Mouse (Mus musculus) neural tube, embryonic 15.5 days (tissue): Measurements from ENCODE around the gene Zfp318. TPM values are rescaled to one million over a fixed set of nuclear protein-coding genes. Genes with fewer than 3 reads are reported as not detected.

ENCODE experiments used
- ATAC-seq: fragments of 200-750 bp; cut with Nextera tagmentation; 2 replicates; pipeline ENCODE4 v1.8.0; 2017; ENCODE audit warnings: mild to moderate bottlenecking, moderate TSS enrichment, moderate library complexity; ENCODE audit not compliant: low FRiP score
- H3K27ac ChIP-seq: fragments of 300-500 bp; sonication (generic); replicated peaks from 2 replicates; pipeline ENCODE4 v1.5.1; 2015; ENCODE audit warnings: mild to moderate bottlenecking, inconsistent platforms
- H3K27me3 ChIP-seq: fragments of 300-500 bp; sonication (generic); replicated peaks from 2 replicates; pipeline ENCODE4 v1.6.1; 2015; ENCODE audit warnings: inconsistent platforms
- H3K36me3 ChIP-seq: fragments of 300-500 bp; sonication (generic); 2 replicates; pipeline ENCODE4 v1.6.1; 2015; ENCODE audit warnings: inconsistent platforms
- H3K4me1 ChIP-seq: fragments of 300-500 bp; sonication (generic); 2 replicates; pipeline ENCODE4 v1.6.1; 2015; ENCODE audit warnings: inconsistent platforms
- H3K4me2 ChIP-seq: fragments of 300-500 bp; sonication (generic); 2 replicates; pipeline ENCODE4 v1.6.1; 2015; ENCODE audit warnings: inconsistent platforms, mild to moderate bottlenecking, moderate library complexity
- H3K4me3 ChIP-seq: fragments of 300-500 bp; sonication (generic); replicated peaks from 2 replicates; pipeline ENCODE4 v1.5.1; 2015; ENCODE audit warnings: mild to moderate bottlenecking, inconsistent platforms
- H3K9ac ChIP-seq: fragments of 300-500 bp; sonication (generic); replicated peaks from 2 replicates; pipeline ENCODE4 v1.6.1; 2015; ENCODE audit warnings: mild to moderate bottlenecking, inconsistent platforms
- H3K9me3 ChIP-seq: fragments of 300-500 bp; sonication (generic); replicated peaks from 2 replicates; pipeline ENCODE4 v1.6.1; 2016; ENCODE audit warnings: inconsistent platforms
- WGBS: fragments of 180-500 bp; shearing (Covaris S2); methylation state at CpG from one replicate; pipeline ENCODE4 v1.1.7; 2015; ENCODE audit warnings: mixed read lengths; 5-methylcytosine and 5-hydroxymethylcytosine counted together
- polyA plus RNA-seq: library from polyadenylated mRNA; unstranded; fragments of >200 nt; fragmentation: Nextera tagmentation; extraction: Ambion mirVana; gene quantifications from 2 replicates; pipeline ENCODE4 v1.2.1, GENCODE M21; 2015

Gene Zfp318
- polyA plus RNA-seq, 1 experiment from 2014 or later, result 19.9 TPM

- H3K27ac ChIP-seq, result peak overlapping the region; percentile 45; the same call in 1 of the 2 replicates
- H3K4me1 ChIP-seq, result peaks cover 39% of the 10 kb centered on the region
- no peak overlapping the region for H3K9ac ChIP-seq
- 4% methylated on average over 13 of the region's 13 CpGs for WGBS
- H3K27me3 ChIP-seq, result peaks cover 15% of the 10 kb centered on the region; the same call in 1 of the 2 replicates
- H3K36me3 ChIP-seq, result 0 out of 2 replicates have a peak, but pooled peaks cover under 1% of the 10 kb centered on the region
- no peak overlapping the region for H3K4me3 ChIP-seq
- H3K9me3 ChIP-seq, result no peaks in the 10 kb centered on the region
- no peak for ATAC-seq
- peak overlapping the region; percentile 66 for H3K4me2 ChIP-seq
Observed at GRCm38 (mm10) chr17:46453302-46453948, 69.9 kb downstream of the Zfp318 start.

GRCm38 (mm10) chr17:46453970-46454411, 70.5 kb downstream of the Zfp318 start:
- Histone ChIP-seq H3K27ac (peak overlapping the region; percentile 45; the same call in 1 of the 2 replicates), H3K36me3 (peaks cover 5% of the 10 kb centered on the region; the same call in 1 of the 2 replicates), H3K4me2 (peak overlapping the region; percentile 66), H3K4me1 (peaks cover 39% of the 10 kb centered on the region), H3K27me3 (peaks cover 15% of the 10 kb centered on the region; the same call in 1 of the 2 replicates), H3K9me3 (no peaks in the 10 kb centered on the region), H3K4me3 (peak overlapping the region; percentile 29), H3K9ac (peak overlapping the region; percentile 32; the same call in 1 of the 2 replicates)
- 1% methylated on average over 25 of the region's 26 CpGs for WGBS
- peak; percentile 37; the same call in 1 of the 2 replicates for ATAC-seq

- Histone ChIP-seq H3K27ac (no peak overlapping the region), H3K4me3 (peak overlapping the region; percentile 29), H3K4me2 (peak overlapping the region; percentile 66), H3K9ac (0 out of 2 replicates have a peak overlapping the region, but pooled peaks have one; percentile 11), H3K9me3 (no peaks in the 10 kb centered on the region), H3K36me3 (peaks cover 9% of the 10 kb centered on the region; the same call in 1 of the 2 replicates), H3K27me3 (peaks cover 17% of the 10 kb centered on the region; the same call in 1 of the 2 replicates), H3K4me1 (peaks cover 39% of the 10 kb centered on the region)
- WGBS, result 1% methylated on average over 9 of the region's 9 CpGs
- peak; percentile 33 for ATAC-seq
Observed at GRCm38 (mm10) chr17:46454539-46454938, 71.0 kb downstream of the Zfp318 start.

- 3% methylated on average over 33 of the region's 33 CpGs for WGBS
- peaks cover 13% of the 10 kb centered on the region; the same call in 1 of the 2 replicates for H3K36me3 ChIP-seq
- no peaks in the 10 kb centered on the region for H3K9me3 ChIP-seq
- H3K9ac ChIP-seq, result 0 out of 2 replicates have a peak overlapping the region, but pooled peaks have one; percentile 11
- H3K4me1 ChIP-seq, result peaks cover 39% of the 10 kb centered on the region
- H3K4me3 ChIP-seq, result peak overlapping the region; percentile 29
- no peak overlapping the region for H3K27ac ChIP-seq
- peaks cover 21% of the 10 kb centered on the region; the same call in 1 of the 2 replicates for H3K27me3 ChIP-seq
- ATAC-seq, result no peak; the same call in none of the 2 replicates
- peak overlapping the region; percentile 66 for H3K4me2 ChIP-seq
Observed at GRCm38 (mm10) chr17:46455110-46455691, 71.7 kb downstream of the Zfp318 start.

GRCm38 (mm10) chr17:46457791-46458190, 74.3 kb downstream of the Zfp318 start:
- Histone ChIP-seq H3K4me3 (no peak overlapping the region), H3K27ac (no peak overlapping the region), H3K9ac (no peak overlapping the region), H3K27me3 (peaks cover 28% of the 10 kb centered on the region; the same call in 1 of the 2 replicates), H3K9me3 (no peaks in the 10 kb centered on the region), H3K36me3 (peaks cover 19% of the 10 kb centered on the region; the same call in 1 of the 2 replicates), H3K4me2 (no peak overlapping the region), H3K4me1 (peaks cover 47% of the 10 kb centered on the region)
- ATAC-seq, result no peak
- 12% methylated on average over 10 of the region's 10 CpGs for WGBS

- Histone ChIP-seq H3K9me3 (no peaks in the 10 kb centered on the region), H3K4me1 (peaks cover 41% of the 10 kb centered on the region), H3K36me3 (peaks cover 23% of the 10 kb centered on the region; the same call in 1 of the 2 replicates), H3K9ac (no peak overlapping the region), H3K27me3 (peaks cover 28% of the 10 kb centered on the region; the same call in 1 of the 2 replicates), H3K4me3 (no peak overlapping the region), H3K4me2 (no peak overlapping the region), H3K27ac (no peak overlapping the region)
- ATAC-seq, result no peak
- 39% methylated on average over 3 of the region's 3 CpGs for WGBS
Observed at GRCm38 (mm10) chr17:46458439-46458838, 74.9 kb downstream of the Zfp318 start.

GRCm38 (mm10) chr17:46460673-46461072, 77.1 kb downstream of the Zfp318 start:
- ATAC-seq, result no peak
- peaks cover 28% of the 10 kb centered on the region; the same call in 1 of the 2 replicates for H3K27me3 ChIP-seq
- WGBS, result 7% methylated on average over 32 of the region's 32 CpGs
- H3K4me2 ChIP-seq, result peak overlapping the region; percentile 42
- peak overlapping the region; percentile 11; the same call in 1 of the 2 replicates for H3K4me3 ChIP-seq
- H3K9me3 ChIP-seq, result no peaks in the 10 kb centered on the region
- peaks cover 19% of the 10 kb centered on the region for H3K4me1 ChIP-seq
- 0 out of 2 replicates have a peak overlapping the region, but pooled peaks have one; percentile 32 for H3K9ac ChIP-seq
- H3K27ac ChIP-seq, result no peak overlapping the region
- H3K36me3 ChIP-seq, result peaks cover 25% of the 10 kb centered on the region; the same call in 1 of the 2 replicates

- peak overlapping the region; percentile 42 for H3K4me2 ChIP-seq
- ATAC-seq, result no peak
- no peak overlapping the region for H3K9ac ChIP-seq
- H3K9me3 ChIP-seq, result no peaks in the 10 kb centered on the region
- WGBS, result 18% methylated on average over 8 of the region's 8 CpGs
- peak overlapping the region; percentile 11; the same call in 1 of the 2 replicates for H3K4me3 ChIP-seq
- H3K27ac ChIP-seq, result no peak overlapping the region
- H3K27me3 ChIP-seq, result peaks cover 26% of the 10 kb centered on the region; the same call in 1 of the 2 replicates
- peaks cover 12% of the 10 kb centered on the region for H3K4me1 ChIP-seq
- peaks cover 30% of the 10 kb centered on the region for H3K36me3 ChIP-seq
Observed at GRCm38 (mm10) chr17:46461347-46461746, 77.8 kb downstream of the Zfp318 start.

- no peak for ATAC-seq
- WGBS, result 90% methylated on average over 5 of the region's 5 CpGs
- Histone ChIP-seq H3K4me2 (no peak overlapping the region), H3K9ac (no peak overlapping the region), H3K27ac (no peak overlapping the region), H3K9me3 (no peaks in the 10 kb centered on the region), H3K4me3 (no peak overlapping the region), H3K4me1 (peaks cover 11% of the 10 kb centered on the region), H3K27me3 (peaks cover 20% of the 10 kb centered on the region; the same call in 1 of the 2 replicates), H3K36me3 (peaks cover 39% of the 10 kb centered on the region)
Observed at GRCm38 (mm10) chr17:46462226-46462625, 78.7 kb downstream of the Zfp318 start.

- Histone ChIP-seq H3K4me2 (no peak overlapping the region), H3K36me3 (peaks cover 71% of the 10 kb centered on the region), H3K4me3 (no peak overlapping the region), H3K27ac (no peak overlapping the region), H3K27me3 (no peaks in the 10 kb centered on the region), H3K4me1 (no peaks in the 10 kb centered on the region), H3K9me3 (no peaks in the 10 kb centered on the region), H3K9ac (no peak overlapping the region)
- 72% methylated on average over 9 of the region's 9 CpGs for WGBS
- ATAC-seq, result no peak
Observed at GRCm38 (mm10) chr17:46467830-46468229, 84.3 kb downstream of the Zfp318 start.
